Mouse (Mus musculus) C2C12 (cell line): ENCODE data around the gene Sema3b.

Experiments used
- CEBPB ChIP-seq: IDR thresholded peaks from one replicate; pipeline ENCODE4 v1.6.1; 2011; ENCODE audit warnings: low read depth, mild to moderate bottlenecking, control low read depth, moderate library complexity
- CTCF ChIP-seq: IDR thresholded peaks from one replicate; pipeline ENCODE4 v1.5.1; 2011; ENCODE audit not compliant: control insufficient read depth, insufficient read depth, insufficient read length
- FOSL1 ChIP-seq: IDR thresholded peaks from one replicate; pipeline ENCODE4 v1.8.0; 2011; ENCODE audit warnings: mild to moderate bottlenecking, low read length; ENCODE audit not compliant: poor library complexity, insufficient read depth, severe bottlenecking
- MAX ChIP-seq: IDR thresholded peaks from one replicate; pipeline ENCODE4 v1.6.1; 2011; ENCODE audit warnings: mild to moderate bottlenecking, control low read depth
- USF1 ChIP-seq: IDR thresholded peaks from one replicate; pipeline ENCODE4 v1.6.1; 2011; ENCODE audit warnings: low read depth, mild to moderate bottlenecking, control low read depth, moderate library complexity

DNA sequence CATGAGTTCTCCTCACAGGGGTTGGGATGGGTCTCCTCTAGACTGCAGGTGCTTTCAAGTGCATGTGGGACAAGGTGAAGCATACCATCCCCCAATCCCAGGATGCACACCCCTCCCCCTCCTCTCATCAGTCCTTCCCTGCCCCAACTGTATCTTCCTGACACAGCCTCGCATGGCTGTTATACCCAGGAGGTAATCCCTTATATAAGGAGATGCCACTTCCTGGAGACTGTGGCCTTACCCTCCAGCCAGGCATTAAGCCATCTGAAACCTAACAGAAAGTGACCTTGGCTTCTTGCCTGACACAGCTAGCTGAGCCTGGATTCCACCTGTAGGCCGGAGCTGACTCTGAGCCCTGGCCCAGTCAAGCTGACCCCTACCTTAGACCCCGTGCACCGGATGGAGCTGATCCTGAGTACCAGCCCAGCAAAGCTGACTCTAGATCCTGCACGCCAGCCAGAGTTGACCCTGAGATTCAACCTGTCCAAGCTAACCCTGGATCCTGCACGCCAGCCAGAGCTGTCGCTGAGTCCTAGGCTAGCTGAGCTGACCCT lies 26.4 kb downstream of the Sema3b start:
- no peak for TF ChIP-seq CTCF
- no peak for TF ChIP-seq USF1
- no peak for TF ChIP-seq MAX
- no peak for TF ChIP-seq FOSL1
- TF ChIP-seq CEBPB, result no peak
